Mouse (Mus musculus) kidney, adult 10 weeks (tissue): ENCODE data around the gene Cpped1. TPM values are rescaled to one million over a fixed set of nuclear protein-coding genes. Genes with fewer than 3 reads are reported as not detected.

Experiments used
- polyA plus RNA-seq: library from polyadenylated mRNA; stranded (reverse); fragments of 350-450 nt; fragmentation: Illumina TruSeq; extraction: RNeasy Lipid Tissue Mini Kit (QIAGEN cat#74804); gene quantifications from one replicate; pipeline ENCODE4 v1.2.3, GENCODE M21; 2014; ENCODE audit warnings: low read depth, low replicate concordance

The Cpped1 gene
- 72.0 TPM for polyA plus RNA-seq

DNA sequence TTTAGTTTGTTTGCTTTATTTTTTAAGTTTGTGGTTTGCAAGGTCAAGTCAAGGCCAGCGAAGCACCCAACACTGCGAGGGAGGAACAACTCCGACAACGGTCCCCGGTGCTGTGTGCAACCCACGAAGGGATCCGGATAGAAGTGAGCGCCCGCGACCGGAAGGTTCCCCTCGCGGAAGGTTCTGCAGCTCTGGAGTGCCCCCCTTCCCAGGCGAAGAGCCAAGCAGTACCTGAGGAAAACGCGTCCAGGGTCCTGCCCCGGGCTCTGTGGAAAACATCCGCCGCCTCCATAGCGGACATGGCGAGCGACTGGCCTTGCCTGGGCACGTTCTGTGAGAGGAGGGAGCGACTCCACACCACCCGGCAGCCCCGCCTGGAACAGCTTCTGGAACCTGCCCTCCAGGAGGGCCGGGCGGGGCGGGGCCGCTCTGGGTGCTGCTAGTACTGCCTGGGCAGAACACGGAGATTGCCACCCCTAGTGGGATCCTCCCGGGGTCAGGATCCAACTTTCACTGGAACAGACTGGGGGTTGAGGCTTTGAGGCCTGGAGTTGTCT, at the start of gene Cpped1:
TSS of gene Cpped1 (minus strand) at position 411 of the 557 bp plus-strand sequence.

Other genes starting within 250 kb of the Cpped1 start
- 0.20 TPM for gene Shisa9, start 74.7 kb upstream of the Cpped1 start, polyA plus RNA-seq